Mouse (Mus musculus): ENCODE measurements around the gene Spen.

Gene Spen

GRCm38 (mm10) chr4:141420886-141421285 lies 117.5 kb downstream of the Spen start:
- no peak for DNase-seq (ENCODE audit: low spot score)

GRCm38 (mm10) chr4:141420192-141420829 lies 118.1 kb downstream of the Spen start, which contains the start of gene Hspb7:
Gene Hspb7 (plus strand): TSS chr4:141420779.
- no peak for DNase-seq (ENCODE audit: low spot score)

- DNase-seq (ENCODE audit: low spot score): no peak
Measured at GRCm38 (mm10) chr4:141419398-141420191, 118.8 kb downstream of the Spen start.

All from spleen, adult 12 weeks (tissue).